Mouse (Mus musculus) left cerebral cortex, adult 11 months (tissue): ENCODE measurements around the gene Gp9.
A peak's percentile ranks its signal among the peaks of the same experiment; 100 is the strongest.

Source experiments
- DNase-seq: peaks from one replicate; pipeline ENCODE4 v3.0.0; 2022; ENCODE audit warnings: low spot score

Gene Gp9

DNA sequence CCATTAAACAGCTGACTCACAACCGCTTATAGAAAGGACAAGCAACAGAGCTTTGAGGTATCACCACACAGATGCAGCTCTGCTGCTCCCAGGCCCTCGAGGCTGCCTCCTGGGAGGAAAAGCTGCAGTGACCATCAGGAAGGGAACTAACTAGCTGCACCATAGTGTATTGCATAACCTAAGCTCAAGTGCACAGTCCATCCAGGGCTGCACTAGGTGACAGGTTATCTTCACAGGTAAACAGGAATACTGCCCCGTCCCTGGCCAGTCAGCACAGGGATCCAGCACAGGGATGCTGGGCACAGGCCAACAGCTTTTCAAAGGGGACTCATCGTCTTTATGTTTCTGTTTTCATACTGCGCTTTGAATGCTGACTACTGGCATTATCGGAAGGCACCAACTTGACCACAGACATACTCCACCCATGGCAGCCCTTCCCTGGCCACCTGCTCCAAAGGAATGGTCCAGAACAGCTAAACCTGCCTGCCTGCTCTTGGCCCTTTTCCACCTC lies 31.8 kb downstream of the Gp9 start:
- DNase-seq, result no peak

DNA sequence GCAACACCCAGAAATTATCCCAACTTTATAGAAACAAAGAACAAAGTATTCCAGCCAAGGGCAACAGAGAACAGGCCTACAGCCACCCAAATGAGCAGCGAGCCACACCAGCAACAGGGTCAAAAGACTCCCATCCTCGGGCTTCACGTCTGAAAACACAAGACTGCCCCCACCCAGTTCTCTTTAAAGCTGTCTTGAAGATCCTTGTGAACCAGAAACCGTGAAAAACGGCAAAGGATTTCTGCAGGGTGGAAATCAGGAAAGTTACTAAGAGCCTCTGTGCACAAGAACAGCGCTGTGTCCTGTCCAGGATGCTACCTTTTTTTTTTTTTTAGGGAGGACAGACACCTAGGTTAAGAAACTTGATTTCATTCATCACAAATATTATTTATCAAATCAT lies 32.4 kb downstream of the Gp9 start:
- DNase-seq, result no peak

DNA sequence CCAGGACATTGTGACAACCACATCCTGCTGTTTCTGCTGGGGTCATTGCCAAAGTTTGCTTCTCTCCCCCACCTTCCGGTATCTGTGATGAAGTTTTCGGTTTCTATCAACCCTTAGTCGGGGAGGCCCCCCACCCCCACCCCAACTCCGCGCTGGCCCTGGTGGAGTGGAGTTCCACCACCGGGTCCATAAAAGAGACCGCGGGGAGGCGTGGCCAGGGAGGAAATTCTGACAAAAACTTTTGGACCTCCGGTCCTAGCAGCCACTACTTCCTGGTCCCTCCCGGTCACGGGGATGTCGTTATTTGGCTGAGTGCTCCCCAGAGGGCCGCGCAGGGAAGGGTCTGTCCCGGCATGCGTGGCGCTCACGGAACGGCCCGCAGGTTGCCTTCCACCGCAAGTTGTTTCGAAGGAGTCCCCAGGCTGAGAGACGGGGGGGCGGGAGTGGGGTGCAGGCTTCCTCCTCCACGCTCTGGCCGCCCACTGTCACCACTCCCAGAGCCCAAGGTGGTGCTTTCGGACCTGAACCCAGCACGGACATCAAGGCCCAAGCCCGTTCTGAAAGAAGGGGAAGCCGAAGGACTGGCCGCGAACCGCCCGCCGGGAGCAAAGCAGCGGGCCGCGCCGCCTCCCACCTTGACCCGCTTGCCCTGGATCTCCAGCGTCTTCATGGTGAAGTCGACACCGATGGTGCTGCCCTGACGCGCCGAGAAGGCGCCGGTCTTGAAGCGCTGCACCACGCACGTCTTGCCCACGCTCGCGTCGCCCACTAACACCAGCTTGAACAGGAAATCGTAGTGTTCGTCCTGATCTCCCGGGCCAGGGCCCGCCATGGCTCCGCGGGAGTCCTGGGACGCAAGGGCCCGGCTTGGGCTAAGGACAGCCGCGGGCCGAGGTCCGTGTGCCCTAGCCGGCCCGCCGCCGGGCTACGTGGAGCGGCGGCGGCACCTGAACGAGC lies 33.1 kb downstream of the Gp9 start:
- no peak for DNase-seq

DNA sequence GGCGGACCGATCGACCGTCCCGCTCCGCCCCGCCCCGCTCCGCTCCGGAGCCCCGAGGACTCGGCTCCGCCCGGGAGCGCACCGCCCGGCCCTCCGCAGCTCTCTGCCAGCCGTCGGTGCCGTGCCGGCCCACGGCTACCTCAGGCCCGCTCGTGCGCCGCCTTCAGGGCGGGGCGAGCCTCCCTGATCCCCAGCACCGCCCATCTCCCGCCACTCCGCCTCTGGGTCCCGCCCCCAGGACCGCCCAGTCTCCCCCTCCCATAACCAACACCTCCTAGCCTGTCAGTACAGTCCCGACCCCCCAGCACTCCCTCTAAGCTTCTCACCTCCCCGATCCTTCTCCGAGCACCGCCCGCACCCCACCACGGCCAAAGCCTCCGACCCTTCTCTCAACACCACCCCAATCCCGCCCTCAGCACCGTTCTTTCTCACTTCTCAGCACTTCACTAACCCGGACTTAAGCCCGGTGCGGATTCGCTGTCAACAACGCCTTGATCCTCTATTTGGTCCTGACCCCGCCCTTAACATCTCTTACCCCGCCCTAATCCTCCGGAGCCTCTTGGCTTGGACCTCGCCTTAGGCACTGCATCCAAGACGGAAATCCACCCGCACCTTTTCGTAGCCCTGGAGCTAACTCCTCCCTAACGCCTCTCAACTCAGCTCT lies 33.9 kb downstream of the Gp9 start, which contains the start of gene Rab43:
Gene Rab43 (minus strand): TSS at position 490 of the 664 bp plus-strand sequence.
- peak; percentile 75 for DNase-seq

DNA sequence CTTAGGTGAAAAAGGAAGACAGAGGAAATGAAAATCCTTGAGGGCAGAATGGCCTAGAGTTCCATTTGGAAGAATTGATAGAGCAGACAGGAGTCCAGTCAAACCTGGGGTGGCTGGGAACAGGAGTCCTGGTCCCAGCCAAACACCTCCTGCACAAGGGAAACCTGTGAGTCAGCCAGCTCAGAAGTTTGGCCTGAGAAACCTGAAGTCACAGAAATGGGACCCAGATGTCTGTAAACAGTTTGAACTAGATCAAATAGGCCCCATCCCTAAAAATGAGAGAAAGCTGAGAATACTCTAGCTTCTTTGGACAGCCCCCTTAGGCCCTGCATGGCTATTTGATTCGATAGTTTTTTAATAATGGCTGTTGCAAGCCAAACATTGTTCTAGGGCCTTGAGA lies 34.8 kb downstream of the Gp9 start:
- no peak for DNase-seq

DNA sequence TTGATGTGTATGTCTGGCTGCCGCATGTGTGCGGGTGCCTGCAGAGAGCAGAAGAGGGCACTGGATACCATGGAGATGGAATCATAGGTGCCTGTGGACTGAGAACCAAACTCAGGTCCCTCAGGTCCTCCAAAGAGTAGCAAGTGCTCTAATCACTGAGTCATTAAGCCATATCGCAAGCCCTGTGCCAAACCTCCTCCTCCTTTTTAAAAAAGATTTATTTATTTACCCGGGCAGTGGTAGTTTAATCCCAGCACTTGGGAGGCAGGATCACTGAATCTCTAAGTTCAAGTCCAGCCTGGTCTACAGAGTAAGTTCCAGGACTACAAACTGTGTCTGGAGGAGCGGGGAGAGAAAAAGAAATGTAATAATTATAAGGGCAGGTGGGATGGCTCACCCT lies 36.6 kb downstream of the Gp9 start:
- DNase-seq, result no peak

DNA sequence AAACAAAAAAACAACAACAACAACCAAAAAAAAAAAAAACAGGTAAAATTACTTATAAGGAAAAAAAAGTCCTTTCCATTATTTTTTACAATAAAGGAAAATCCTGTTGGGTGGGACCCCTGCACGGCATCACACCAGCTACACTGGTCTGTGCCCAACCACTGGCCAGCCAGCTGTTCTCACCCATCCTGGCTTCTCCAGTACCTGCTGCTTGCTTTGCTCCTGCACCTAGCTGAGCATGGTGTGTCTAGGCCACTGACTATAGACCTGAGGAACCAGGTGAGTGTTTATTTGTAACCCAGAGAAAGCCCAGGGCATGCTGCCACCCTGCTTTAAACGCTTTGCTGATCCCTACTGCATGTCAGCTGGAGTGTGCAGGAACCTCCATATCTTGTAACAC lies 42.5 kb downstream of the Gp9 start:
- DNase-seq, result no peak
